Mouse (Mus musculus) stomach, adult 2 months (tissue): Measurements from ENCODE around the gene Sox11. TPM values are rescaled to one million over a fixed set of nuclear protein-coding genes. Genes with fewer than 3 reads are reported as not detected.

Experiments used
- polyA plus RNA-seq: library from polyadenylated mRNA; depleted of rRNA; stranded (reverse); fragments of >200 nt; gene quantifications from 2 replicates; pipeline ENCODE4 v1.2.3, GENCODE M21; 2012; rRNA removed

Gene Sox11
- 0.03 and 0.09 TPM in 2 replicates for polyA plus RNA-seq

GRCm38 (mm10) chr12:27341871-27342690 is at the start of gene Sox11:
Sox11 (minus strand) TSS chr12:27342574.

